Mouse (Mus musculus) limb, embryonic 10.5 days (tissue): ENCODE results near the gene Cd9. TPM values are rescaled to one million over a fixed set of nuclear protein-coding genes. Genes with fewer than 3 reads are reported as not detected.

Source experiments
- DNase-seq: peaks from one replicate; pipeline ENCODE4 v3.0.0-alpha.2; 2017; ENCODE audit warnings: low spot score
- H3K27ac ChIP-seq: fragments of 300-500 bp; sonication (generic); 2 replicates; pipeline ENCODE4 v1.5.1; 2016; ENCODE audit warnings: mild to moderate bottlenecking
- H3K27me3 ChIP-seq: fragments of 300-500 bp; sonication (generic); 2 replicates; pipeline ENCODE4 v1.6.1; 2016; ENCODE audit warnings: low read depth, mild to moderate bottlenecking; ENCODE audit not compliant: poor library complexity, severe bottlenecking
- H3K36me3 ChIP-seq: fragments of 300-500 bp; sonication (generic); 2 replicates; pipeline ENCODE4 v1.6.1; 2016; ENCODE audit warnings: mild to moderate bottlenecking, moderate library complexity
- H3K4me1 ChIP-seq: fragments of 300-500 bp; sonication (generic); 2 replicates; pipeline ENCODE4 v1.6.1; 2016
- H3K4me3 ChIP-seq: fragments of 300-500 bp; sonication (generic); 2 replicates; pipeline ENCODE4 v1.5.1; 2016; ENCODE audit warnings: mild to moderate bottlenecking, moderate library complexity
- H3K9me3 ChIP-seq: fragments of 300-500 bp; sonication (generic); replicated peaks from 2 replicates; pipeline ENCODE4 v1.6.1; 2016; ENCODE audit warnings: mild to moderate bottlenecking
- WGBS: fragments of 180-500 bp; shearing (Covaris S2); methylation state at CpG from one replicate; pipeline ENCODE4 v1.1.7; 2016; 5-methylcytosine and 5-hydroxymethylcytosine counted together
- polyA plus RNA-seq: library from polyadenylated mRNA; unstranded; fragments of >200 nt; fragmentation: Nextera tagmentation; extraction: Ambion mirVana; gene quantifications from 2 replicates; pipeline ENCODE4 v1.2.1, GENCODE M21; 2016

Gene Cd9
- polyA plus RNA-seq, 1 experiment from 2014 or later, result 33.2 TPM

DNA sequence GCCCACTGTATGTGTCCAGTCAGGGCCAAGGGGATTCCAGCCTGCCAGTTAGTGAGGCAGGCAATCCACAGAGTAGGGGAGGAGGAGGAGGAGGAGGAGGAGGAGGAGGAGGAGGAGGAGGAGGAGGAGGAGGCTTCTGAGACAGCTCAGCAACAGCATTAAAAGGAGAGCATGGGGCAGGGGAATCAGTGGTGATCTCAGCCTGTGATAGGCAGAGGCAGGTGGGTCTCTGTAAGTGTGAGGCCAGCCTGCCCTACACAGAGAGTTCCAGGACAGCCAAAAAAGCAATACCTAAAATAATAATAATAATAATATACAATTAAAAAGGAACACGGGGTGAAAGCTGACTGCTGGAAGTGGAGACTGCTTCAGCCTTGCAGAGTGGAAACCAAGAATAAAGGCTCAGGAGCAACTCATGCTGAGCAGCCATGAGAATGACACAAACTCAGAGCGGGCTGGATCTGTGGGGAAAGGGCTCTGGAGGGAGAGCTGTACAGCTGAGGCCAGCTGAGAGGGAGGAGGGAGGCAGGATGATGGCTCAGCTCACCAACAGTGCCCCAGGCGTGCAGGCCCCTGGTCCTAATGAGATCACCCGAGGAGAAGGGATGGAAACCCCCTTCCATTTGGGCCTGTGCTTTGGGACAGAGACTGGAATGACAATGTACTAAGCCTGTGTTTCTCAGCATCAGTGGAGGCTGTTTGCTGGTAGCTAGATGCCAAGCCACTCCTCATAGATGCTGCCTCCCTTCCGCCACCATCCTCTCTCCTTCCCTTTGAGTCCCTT lies 59.7 kb downstream of the Cd9 start:
- Histone ChIP-seq H3K27me3 (no peaks in the 10 kb centered on the region), H3K4me3 (no peak overlapping the region), H3K27ac (0 out of 2 replicates have a peak overlapping the region, but pooled peaks have one; percentile 30), H3K9me3 (no peaks in the 10 kb centered on the region), H3K4me1 (peaks cover 15% of the 10 kb centered on the region), H3K36me3 (no peaks in the 10 kb centered on the region)
- DNase-seq, result no peak
- WGBS, result 67% methylated on average over 5 of the region's 5 CpGs

DNA sequence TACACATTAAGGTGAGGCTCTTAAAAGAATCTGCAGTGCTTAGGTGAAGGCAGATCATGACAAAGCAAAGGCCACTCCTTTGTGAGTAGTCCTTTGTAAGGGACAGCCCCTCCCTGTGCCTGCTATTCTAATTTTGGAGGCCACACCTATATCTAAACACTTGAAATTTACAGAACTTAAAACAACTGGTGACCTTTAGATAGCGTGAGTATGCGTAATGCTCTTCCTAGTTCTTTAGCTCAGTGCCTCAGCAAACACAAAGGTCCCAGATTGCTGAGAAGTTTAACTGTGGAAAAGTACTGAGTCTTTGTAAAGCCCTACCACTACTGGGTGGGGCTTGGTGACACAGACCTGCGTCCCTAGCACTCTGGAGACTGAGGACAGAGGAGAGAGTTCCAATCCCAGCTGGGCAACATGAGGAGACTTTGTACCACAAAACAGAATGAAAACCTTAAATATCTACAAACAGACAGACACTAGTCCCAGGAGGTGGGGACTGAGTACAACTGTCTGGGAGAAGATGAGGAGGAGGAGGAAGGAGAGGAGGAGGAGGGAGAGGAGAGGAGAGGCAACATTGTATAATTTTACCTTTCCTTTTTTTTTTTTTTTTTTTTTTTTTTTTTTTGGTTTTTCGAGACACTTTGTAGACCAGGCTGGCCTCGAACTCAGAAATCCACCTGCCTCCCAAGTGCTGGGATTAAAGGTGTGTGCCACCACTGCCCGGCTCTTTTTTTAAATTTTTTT lies 60.7 kb downstream of the Cd9 start:
- Histone ChIP-seq H3K4me3 (no peak overlapping the region), H3K9me3 (no peaks in the 10 kb centered on the region), H3K4me1 (peaks cover 15% of the 10 kb centered on the region), H3K27ac (no peak overlapping the region), H3K36me3 (no peaks in the 10 kb centered on the region), H3K27me3 (0 out of 2 replicates have a peak, but pooled peaks cover 3% of the 10 kb centered on the region)
- 79% methylated on average over 6 of the region's 6 CpGs for WGBS
- no peak for DNase-seq

DNA sequence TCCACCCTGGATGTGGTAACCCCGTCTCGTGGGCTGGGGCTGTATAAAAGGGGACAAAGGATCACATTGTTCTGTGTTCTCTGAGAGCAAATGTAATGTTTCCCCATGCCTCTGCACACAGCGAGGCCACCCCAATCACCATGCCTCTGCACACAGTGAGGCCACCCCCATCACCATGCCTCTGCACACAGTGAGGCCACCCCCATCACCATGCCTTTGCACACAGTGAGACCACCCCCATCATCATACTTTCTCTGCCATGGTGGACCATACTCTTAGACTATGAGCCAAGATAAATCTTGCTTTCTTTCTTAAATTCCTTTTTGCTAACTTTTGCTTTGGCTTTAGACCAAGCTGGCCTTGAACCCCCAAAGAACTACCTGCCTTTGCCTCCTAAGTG lies 61.3 kb downstream of the Cd9 start:
- WGBS, result 79% methylated on average over 3 of the region's 3 CpGs
- H3K4me1 ChIP-seq, result peaks cover 15% of the 10 kb centered on the region
- no peak overlapping the region for H3K4me3 ChIP-seq
- H3K27ac ChIP-seq, result no peak overlapping the region
- no peak for DNase-seq
- no peaks in the 10 kb centered on the region for H3K9me3 ChIP-seq
- H3K36me3 ChIP-seq, result no peaks in the 10 kb centered on the region
- 0 out of 2 replicates have a peak, but pooled peaks cover 3% of the 10 kb centered on the region for H3K27me3 ChIP-seq

DNA sequence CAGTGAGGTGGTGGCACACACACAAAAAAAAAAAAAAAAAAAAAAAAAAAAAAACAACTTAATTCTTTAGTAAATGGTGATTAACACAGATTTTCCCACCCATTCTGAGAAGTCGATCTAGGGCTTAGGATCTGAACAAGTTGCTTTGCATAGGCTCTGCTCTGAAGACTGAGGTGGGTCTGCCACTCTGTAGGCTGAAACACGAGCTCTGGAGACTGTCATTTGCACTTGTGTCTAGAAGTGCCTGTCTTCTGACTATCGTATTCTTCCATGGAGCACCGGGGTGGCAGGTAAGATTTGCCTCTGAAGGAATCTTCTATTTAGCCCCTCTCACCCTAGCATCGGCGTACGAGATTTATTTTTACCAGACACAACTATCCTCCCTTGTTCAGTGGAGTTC lies 62.1 kb downstream of the Cd9 start:
- Histone ChIP-seq H3K4me1 (peaks cover 19% of the 10 kb centered on the region), H3K4me3 (no peak overlapping the region), H3K27ac (no peak overlapping the region), H3K36me3 (no peaks in the 10 kb centered on the region), H3K27me3 (0 out of 2 replicates have a peak, but pooled peaks cover 3% of the 10 kb centered on the region), H3K9me3 (no peaks in the 10 kb centered on the region)
- DNase-seq, result no peak
- 79% methylated on average over 7 of the region's 7 CpGs for WGBS

DNA sequence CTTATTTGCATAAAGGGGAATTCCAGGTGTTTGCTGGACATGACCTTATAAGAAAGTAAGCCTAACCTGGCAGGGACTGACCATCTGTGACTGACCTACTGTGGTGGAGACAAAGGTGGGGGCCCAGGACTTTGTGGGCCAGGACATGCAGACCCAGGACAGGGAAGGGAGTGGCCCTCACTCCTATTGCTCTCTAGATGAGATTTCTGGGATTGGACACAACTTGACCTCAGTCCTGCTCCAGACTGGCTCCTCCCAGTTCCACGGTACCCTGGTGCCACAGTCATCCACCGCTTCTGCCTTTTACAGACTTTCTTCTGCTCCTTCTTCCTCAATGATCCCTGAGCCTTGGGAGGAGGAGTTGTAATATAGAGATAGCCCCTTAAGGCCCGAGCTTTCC lies 63.6 kb downstream of the Cd9 start:
- Histone ChIP-seq H3K4me3 (no peak overlapping the region; the same call in 1 of the 2 replicates), H3K27ac (peak overlapping the region; percentile 61; the same call in 1 of the 2 replicates), H3K36me3 (no peaks in the 10 kb centered on the region), H3K4me1 (peaks cover 34% of the 10 kb centered on the region), H3K9me3 (no peaks in the 10 kb centered on the region), H3K27me3 (0 out of 2 replicates have a peak, but pooled peaks cover 3% of the 10 kb centered on the region)
- WGBS, result 63% methylated on average over 3 of the region's 3 CpGs
- DNase-seq, result no peak

DNA sequence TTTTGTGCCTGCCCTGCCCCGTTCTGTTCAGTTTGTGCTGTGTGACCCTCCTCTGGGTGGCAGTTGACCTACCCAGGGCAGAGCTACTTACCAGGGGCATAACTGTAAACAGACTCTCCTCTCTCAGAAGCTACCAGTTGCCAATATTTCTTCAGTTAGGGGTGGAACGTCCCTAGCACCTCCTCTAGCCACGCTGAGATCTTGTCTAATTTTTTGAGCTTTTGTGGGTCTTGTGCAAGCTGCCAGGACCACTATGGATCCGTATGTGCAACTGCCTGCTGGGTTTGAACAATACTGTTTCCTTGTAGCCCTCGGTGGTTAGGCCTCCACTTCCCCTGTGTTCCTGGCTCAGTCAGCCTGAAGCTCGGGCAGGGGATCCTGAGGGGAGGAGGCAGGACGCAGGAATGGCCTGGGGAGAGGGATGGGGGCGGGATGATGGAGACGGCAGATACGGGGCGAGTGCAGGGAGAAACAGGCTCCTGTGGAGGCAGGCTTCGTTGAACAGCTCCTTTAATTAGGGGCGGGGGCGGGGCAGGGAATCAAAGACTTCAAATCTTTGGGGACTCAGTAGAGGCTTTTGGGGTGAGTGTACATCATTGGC lies 64.1 kb downstream of the Cd9 start:
- 9% methylated on average over 14 of the region's 14 CpGs for WGBS
- Histone ChIP-seq H3K4me3 (peak overlapping the region; percentile 12; the same call in 1 of the 2 replicates), H3K4me1 (peaks cover 33% of the 10 kb centered on the region), H3K36me3 (no peaks in the 10 kb centered on the region), H3K9me3 (no peaks in the 10 kb centered on the region), H3K27ac (peak overlapping the region; percentile 61), H3K27me3 (0 out of 2 replicates have a peak, but pooled peaks cover 3% of the 10 kb centered on the region)
- DNase-seq, result peak; percentile 55

DNA sequence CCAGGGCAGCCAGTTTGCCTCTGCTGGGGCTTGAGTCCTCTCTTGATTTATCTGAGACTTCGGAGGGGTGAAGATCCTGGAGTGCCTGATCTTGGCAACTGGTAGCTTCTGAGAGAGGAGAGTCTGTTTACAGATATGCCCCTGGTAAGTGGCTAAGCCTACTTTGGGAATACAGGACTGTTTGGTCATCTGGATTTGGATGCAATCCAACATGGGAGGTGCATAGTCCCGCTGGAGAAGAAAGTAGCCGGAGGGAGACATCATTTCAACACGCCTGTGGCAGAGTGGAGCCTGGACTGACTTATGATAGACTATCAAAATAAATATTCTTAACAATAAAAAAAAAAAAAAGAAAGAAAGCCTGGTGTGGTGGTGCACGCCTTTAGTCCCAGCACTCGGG lies 64.8 kb downstream of the Cd9 start:
- no peaks in the 10 kb centered on the region for H3K9me3 ChIP-seq

DNA sequence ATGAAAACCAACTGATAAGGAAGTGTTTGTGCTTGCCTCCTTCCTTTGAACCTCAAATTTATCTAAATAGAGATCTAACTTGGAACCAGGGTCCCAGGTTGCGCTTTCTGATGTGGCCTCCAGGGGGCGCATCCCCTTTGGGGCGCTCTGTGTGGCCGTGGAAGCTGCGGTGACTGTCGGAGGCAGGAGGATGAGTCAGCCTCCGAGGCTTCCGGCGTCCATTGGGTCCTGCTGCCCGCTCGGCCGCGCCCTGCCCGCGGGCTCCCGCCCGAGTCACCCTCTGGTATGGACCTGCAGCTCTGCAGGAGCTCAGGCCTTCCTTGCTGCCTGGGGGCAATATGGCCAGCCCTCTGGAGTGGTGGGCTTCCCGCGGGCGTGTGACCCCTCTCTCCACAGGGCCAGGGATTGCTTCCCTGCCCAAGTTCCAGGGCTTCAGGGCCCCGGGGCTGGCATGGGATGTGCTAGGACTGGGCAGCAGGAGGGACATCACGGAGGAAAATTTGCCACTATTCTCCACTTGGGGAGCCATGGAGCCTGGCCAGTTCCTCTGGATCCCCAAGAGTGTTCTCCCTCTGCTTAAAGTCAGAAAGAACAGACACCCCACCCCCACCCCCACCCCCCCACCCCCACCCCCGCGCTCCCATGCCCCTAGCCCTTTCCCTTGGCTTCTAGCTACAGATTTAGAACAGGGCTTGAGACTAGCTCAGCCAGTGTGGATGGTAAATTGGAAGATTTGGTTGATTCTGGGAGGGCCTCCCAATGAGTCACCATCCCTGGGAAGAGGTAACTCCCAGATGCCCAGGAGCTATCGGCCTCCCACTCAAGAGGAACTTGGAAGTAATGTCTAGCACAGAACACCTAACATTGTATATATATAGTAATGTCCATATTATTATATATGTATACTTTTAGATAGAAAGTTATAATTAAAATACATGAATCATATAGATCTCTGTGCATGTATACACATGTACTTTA lies 67.9 kb downstream of the Cd9 start:
- peak overlapping the region; percentile 87 for H3K27ac ChIP-seq
- 0 out of 2 replicates have a peak, but pooled peaks cover 3% of the 10 kb centered on the region for H3K27me3 ChIP-seq
- H3K4me3 ChIP-seq, result peak overlapping the region; percentile 61
- DNase-seq, result peak; percentile 90
- peaks cover 51% of the 10 kb centered on the region for H3K4me1 ChIP-seq
- WGBS, result 2% methylated on average over 25 of the region's 25 CpGs
- H3K9me3 ChIP-seq, result no peaks in the 10 kb centered on the region
- H3K36me3 ChIP-seq, result no peaks in the 10 kb centered on the region

More for the DNA sequence above, 64.8 kb downstream of the Cd9 start:
- H3K27ac ChIP-seq, result no peak overlapping the region
- 0 out of 2 replicates have a peak, but pooled peaks cover 3% of the 10 kb centered on the region for H3K27me3 ChIP-seq
- DNase-seq, result no peak
- no peak overlapping the region for H3K4me3 ChIP-seq
- peaks cover 34% of the 10 kb centered on the region for H3K4me1 ChIP-seq
- 93% methylated on average over 6 of the region's 6 CpGs for WGBS
- no peaks in the 10 kb centered on the region for H3K36me3 ChIP-seq

DNA sequence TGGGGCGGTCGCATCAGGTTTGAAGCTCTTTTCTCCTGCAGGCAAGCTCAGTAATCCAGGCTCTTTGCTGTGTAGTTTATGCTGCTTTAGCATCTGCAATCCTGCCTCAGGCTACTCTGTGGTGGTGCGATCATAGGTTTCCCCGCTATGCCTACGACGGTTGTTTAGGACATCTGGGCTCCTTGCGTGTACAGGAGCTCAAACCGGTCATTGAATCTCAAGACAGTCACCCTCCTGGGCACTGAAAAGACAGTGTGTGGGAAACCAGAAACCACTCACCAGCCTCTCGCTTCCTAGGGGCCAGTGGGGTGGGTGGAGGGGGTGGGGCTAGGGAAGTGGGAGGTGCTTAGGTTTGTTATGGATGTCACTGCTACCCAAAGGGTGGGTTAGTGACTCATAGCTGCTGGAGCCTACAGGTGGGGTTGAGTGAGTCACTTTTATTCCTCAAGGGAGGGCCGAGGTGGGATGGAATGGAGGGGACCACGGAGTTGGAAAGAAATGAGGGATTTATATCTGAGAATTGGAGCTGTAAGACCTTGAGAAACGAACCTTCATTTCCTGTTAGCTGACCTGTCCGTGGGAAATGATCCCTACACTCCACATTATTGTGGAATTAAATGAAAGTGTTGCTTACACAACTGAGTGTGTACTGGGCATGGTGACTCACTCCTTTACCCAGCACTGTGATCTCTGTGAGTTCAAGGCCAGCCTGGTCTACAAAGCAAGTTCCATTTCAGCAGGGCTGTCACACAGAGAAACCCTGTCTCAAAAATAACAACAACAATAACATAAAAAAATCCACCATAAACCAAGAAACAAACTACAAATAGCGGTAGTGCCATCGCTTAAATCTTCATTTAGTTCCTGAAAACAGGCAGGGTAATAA lies 69.1 kb downstream of the Cd9 start:
- Histone ChIP-seq H3K4me1 (peaks cover 49% of the 10 kb centered on the region), H3K4me3 (no peak overlapping the region), H3K27ac (no peak overlapping the region), H3K27me3 (0 out of 2 replicates have a peak, but pooled peaks cover 3% of the 10 kb centered on the region), H3K9me3 (no peaks in the 10 kb centered on the region), H3K36me3 (no peaks in the 10 kb centered on the region)
- no peak for DNase-seq
- WGBS, result 51% methylated on average over 15 of the region's 15 CpGs

DNA sequence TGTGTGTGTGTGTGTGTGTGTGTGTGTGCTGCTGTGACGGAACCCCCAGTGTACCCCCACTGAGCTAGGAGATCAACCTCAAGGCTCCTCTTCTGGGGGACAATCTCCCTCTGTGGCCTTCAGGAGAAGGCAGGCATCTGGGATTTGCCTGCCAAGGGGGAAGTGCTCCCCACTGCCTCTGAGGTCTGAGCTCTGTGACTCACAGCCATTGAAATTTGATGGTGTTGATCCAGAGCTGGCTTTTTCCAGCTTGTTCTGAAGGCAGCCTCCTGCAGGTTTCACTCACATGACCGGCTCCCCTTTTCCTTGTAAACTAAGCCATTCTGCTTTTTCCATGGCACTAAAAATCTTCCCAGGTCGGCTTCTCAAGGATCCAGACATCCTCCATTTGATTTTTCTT lies 70.4 kb downstream of the Cd9 start:
- Histone ChIP-seq H3K27ac (no peak overlapping the region), H3K27me3 (no peaks in the 10 kb centered on the region), H3K36me3 (no peaks in the 10 kb centered on the region), H3K9me3 (no peaks in the 10 kb centered on the region), H3K4me1 (peaks cover 46% of the 10 kb centered on the region), H3K4me3 (no peak overlapping the region)
- no peak for DNase-seq
- 75% methylated on average over 3 of the region's 3 CpGs for WGBS

DNA sequence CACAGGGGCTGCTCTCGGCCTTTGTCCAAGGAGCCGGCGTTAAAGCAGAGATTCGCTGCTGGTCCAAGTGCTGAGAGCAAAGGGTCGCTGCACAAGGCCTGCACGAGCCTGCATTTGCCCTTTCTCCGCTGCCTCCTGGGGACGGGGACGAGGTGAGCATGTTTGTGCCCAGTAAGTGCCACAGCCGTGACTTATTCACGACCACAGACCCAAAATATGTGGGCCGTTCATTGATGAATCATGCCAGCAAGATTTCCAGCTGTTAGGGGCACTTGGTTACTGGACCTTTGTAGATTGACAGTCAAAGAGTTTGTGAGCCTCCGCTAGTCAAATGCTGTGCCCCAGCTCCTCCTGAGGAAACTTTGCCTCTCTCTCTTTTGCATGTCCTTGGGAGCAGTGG lies 71.1 kb downstream of the Cd9 start:
- DNase-seq, result no peak
- peaks cover 46% of the 10 kb centered on the region for H3K4me1 ChIP-seq
- H3K27me3 ChIP-seq, result no peaks in the 10 kb centered on the region

More for the DNA sequence above, 71.1 kb downstream of the Cd9 start:
- Histone ChIP-seq H3K4me3 (no peak overlapping the region), H3K36me3 (no peaks in the 10 kb centered on the region), H3K9me3 (no peaks in the 10 kb centered on the region), H3K27ac (peak overlapping the region; percentile 38; the same call in 1 of the 2 replicates)
- 54% methylated on average over 13 of the region's 13 CpGs for WGBS
